Mouse (Mus musculus): ENCODE results near the gene Vmn1r189. TPM values are rescaled to one million over a fixed set of nuclear protein-coding genes. Genes with fewer than 3 reads are reported as not detected.
A peak's percentile ranks its signal among the peaks of the same experiment; 100 is the strongest.
"Not testable (repeated sequence)": the region's sequence is repeated elsewhere in the genome, so short reads cannot be mapped to it uniquely, and the experiment has no call there.

Gene Vmn1r189
- total RNA-seq (2022): not detected

DNA sequence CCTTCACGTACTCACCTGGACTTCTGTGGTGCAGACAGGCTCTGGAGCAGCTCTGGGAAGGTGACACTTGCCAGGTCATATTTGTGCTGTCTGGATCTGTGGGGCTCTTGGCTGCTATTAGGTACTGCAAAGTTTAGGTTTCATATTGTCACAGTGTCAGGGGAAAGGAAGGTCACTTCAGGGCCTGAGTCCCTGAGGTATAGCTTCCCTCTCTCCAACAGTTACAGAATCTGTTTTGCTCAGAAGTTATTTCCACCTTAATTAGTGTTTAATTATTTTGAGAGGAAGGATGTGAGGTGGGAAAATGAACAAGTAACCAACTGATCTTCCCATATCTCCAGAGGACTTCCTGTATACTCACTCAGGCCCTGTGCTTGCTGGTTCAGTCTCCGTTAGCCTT lies at the start of gene Vmn1r189:
Gene Vmn1r189 (minus strand): TSS at position 101 of the 400 bp plus-strand sequence.
- DNase-seq: not testable (repeated sequence)

DNA sequence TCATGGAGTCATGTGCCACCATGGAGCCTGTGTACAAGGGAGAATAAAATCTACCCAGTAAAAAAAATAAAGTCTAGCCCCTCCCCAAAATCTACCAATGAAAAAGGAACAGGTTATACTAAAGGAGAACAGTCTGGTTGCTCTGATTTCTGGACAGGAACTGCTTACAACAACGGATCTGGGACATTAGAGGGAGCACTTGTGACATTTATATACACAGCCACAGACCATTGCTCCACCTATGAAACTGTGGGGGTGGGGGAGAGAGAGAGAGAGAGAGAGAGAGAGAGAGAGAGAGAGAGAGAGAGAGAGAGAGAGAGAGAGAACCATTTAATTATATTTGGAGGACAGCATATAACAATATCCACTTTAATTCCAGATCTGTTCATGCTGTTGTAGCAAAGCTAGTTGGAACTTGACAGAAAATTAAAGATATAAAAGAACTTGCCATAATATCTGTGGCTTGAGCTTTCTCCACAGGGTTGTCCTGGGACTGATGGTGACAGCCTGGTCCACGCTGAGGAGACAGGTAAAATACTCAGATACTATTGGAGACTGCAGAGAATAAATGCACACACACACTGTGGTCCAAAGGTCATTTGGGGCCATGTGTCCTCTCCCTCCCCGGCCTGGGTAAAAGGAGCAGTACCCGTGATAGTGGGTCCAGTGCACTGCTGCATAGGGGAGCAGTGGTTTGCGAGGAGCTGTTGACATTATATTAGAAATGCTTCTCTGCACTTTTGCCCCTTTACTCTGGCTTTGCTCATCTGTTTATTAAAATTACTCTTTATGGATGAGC lies 31.1 kb upstream of the Vmn1r189 start:
- not testable (repeated sequence) for DNase-seq

DNA sequence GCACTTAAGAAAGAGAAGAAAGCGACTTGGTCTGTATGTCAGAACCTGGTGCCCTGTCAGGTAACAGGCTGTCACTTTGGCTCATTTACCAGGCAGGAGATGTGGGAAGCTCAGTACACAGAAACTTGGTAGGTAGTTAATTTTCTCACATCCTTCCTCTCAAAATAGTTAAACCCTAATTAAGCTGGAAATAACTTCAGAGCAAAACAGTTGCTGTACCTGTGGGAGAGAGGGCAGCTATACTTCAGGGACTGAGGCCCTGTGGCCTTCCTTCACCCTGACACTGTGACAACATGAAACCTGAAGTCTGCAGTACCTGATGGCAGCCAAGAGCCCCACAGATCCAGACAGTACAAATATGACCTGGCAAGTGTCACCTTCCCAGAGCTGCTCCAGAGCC lies 21.5 kb downstream of the Vmn1r189 start, which contains the start of gene Vmn1r188:
Gene Vmn1r188 (plus strand): TSS at position 301 of the 400 bp plus-strand sequence.
- DNase-seq: not testable (repeated sequence)

DNA sequence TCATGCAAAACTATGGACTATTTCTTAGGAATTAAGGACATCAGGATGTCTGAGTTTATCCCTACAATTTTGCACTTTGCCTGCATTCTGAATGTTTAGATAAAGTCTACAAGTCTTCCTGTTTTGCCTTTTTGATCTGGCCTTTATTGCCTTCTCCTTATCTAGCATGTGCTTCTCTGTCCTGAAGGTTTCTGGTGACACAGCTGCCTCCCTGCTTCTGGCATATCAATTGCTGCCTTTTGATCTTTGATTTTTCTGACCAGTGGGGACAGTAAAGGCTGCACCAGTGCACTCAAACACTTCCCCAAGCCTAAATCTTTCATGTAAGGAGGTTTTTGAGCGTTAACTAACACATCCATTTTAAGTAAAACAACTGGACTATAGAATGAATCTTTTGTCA lies 42.2 kb downstream of the Vmn1r189 start:
- no peak for DNase-seq

DNA sequence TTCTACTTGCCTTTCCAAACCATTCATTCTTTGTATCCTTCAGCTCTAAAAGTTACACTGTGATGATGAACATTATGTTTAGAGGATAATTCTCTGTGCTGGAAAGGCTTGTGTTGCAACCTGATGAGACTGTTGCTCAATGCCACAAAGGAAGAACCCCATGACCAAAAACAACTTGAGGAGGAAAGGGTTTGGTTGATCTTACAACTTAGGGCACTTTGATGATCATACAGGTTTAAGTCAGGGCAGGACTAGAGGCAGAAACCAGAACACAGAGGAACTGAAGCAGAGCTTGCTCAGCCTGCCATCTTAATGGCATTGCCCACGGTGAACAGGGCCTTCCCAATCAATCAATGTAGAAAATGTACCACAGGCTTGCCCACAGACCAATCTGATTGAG lies 44.2 kb downstream of the Vmn1r189 start:
- DNase-seq: no peak

DNA sequence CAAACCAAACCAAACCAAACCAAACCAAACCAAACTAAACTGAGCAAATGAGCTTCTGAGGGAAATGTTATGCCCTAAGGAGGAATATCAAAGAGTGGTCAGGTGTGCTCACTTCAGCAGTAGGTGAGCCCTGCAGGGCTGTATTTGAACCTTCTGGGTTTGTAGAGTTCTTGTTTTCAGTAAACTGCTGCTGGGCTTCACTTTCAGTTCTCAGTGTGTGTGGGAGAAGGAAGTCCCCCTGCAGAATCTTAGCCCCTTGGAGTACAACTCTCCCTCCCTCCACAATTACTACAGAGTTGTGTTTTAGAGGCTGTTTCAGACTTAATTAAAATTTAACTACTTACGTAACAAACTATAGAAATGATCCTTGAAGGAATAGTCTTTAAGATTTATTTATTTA lies 51.9 kb downstream of the Vmn1r189 start:
- no peak for DNase-seq

DNA sequence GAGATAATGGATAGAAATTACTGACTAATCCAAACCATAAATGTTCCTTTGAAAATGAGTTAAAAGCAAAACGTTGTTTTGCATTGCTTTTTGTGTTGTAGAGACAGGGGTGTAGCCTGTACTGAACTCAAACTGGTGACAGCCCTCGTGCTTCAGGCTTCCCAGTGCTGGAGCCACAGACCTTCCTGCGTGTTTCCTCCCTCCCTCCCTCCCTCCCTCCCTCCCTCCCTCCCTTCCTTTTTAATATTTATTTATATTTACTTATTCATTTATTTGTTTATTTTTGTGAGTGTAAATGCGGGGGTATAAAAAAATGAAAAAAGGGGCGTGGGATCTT lies 54.1 kb downstream of the Vmn1r189 start:
- no peak for DNase-seq

DNA sequence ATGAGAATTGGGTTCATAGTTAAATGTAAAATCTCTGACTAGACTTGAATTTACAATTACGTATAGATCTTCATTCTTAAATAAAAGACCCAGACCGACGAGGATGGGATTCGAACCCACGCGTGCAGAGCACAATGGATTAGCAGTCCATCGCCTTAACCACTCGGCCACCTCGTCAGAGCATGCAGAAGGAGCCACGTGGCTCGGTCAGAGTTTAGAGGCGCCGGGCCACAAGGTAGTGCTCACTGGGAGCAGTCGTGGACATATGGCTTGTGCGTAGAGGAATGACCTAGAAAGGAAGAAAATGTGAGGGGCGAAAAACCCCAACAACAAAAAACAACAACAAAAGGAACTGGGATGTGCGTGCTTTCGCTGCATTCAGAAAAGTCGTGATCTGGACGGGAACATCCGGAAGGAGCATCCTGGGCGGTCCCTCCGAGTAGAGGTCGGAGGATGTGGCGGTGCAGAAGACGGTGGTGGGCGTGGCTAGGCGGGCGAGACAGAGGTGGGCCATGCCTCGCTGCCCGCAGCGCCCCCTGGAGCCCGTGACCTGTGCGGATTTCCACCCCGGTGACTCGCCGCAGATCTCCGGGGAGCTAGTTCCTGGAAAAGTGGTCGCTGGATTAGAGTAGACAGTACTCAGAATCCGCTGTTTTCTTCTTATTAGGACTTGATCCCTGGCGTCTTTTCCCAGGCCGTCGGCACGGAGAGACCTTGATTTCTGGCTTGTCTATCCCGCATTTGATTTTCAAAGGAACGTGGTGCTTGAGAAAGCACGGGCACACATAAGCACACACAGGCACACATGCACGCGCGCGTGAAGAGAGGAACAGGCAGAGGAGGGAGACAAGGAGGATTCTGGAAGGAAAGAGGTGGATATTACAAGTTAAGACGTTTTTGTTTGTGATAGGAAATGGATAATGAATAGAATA lies 54.8 kb downstream of the Vmn1r189 start:
- DNase-seq: peak; percentile 90

Small RNA genes within 50 kb of the gene (microRNA-seq; reads per million reads assigned to microRNA genes)
- gene Gm26300: 0 reads per million in 2 experiments

Other genes starting within 250 kb of the Vmn1r189 start
- 1 to 10 TPM; 1.5 to 6.2 (median 3.6) TPM for gene Zfp184, start 160.7 kb downstream of the Vmn1r189 start, total RNA-seq (2022)
- gene Pom121l2, start 124.6 kb downstream of the Vmn1r189 start, total RNA-seq (2022): not detected
- gene Prss16, start 96.1 kb downstream of the Vmn1r189 start, total RNA-seq (2022): under 1 TPM in 2 of 4 experiments, not detected in 2; 0.63 to 0.70 TPM
- gene Hist1h2ah, start 70.3 kb downstream of the Vmn1r189 start, total RNA-seq (2022): 10 to 100 TPM in 2 of 4 experiments, 1 to 10 TPM in 1, not detected in 1; 6.0 to 18.5 (median 12.6) TPM
- 10 to 100 TPM; 22.5 to 31.6 (median 25.4) TPM for gene Hist1h2bk, start 70.0 kb downstream of the Vmn1r189 start, total RNA-seq (2022)
- 10 to 100 TPM; 42.6 to 80.0 (median 56.7) TPM for gene Hist1h4i, start 64.5 kb downstream of the Vmn1r189 start, total RNA-seq (2022)
- gene Hist1h2ag, start 62.9 kb downstream of the Vmn1r189 start, total RNA-seq (2022): 10 to 100 TPM in 3 of 4 experiments, 1 to 10 TPM in 1; 8.7 to 18.8 (median 13.1) TPM
- gene Hist1h2bj, start 62.6 kb downstream of the Vmn1r189 start, total RNA-seq (2022): 10 to 100 TPM; 14.2 to 31.0 (median 21.9) TPM
- gene Vmn1r188, start 21.4 kb downstream of the Vmn1r189 start, total RNA-seq (2022): not detected
- gene Vmn1r191, start 78.1 kb upstream of the Vmn1r189 start, total RNA-seq (2022): not detected
- not detected for gene Vmn1r192, start 85.3 kb upstream of the Vmn1r189 start, total RNA-seq (2022)
- gene Vmn1r193, start 117.3 kb upstream of the Vmn1r189 start, total RNA-seq (2022): not detected
- not detected for gene Vmn1r194, start 138.4 kb upstream of the Vmn1r189 start, total RNA-seq (2022)
- not detected for gene Vmn1r195, start 164.7 kb upstream of the Vmn1r189 start, total RNA-seq (2022)
- gene Vmn1r196, start 184.1 kb upstream of the Vmn1r189 start, total RNA-seq (2022): not detected
- not detected for gene Vmn1r197, start 218.8 kb upstream of the Vmn1r189 start, total RNA-seq (2022)
- not detected for gene Vmn1r198, start 244.5 kb upstream of the Vmn1r189 start, total RNA-seq (2022)

Data from adrenal gland, adult 8-10 months (tissue).